Mouse (Mus musculus) v-Abl transformed pro-B cells (cell line): ENCODE results near the gene Supt3.

ENCODE experiments used
- in situ Hi-C, 2 experiments: fragments of 400-800 bp; cut with MboI; formaldehyde crosslinking; loops; one replicate each; pipeline ENCODE4 v1.15.1; 2025; ENCODE audit not compliant: unreplicated experiment in 2 of 2

The Supt3 gene

GRCm38 (mm10) chr17:45047236-45047635, 270.3 kb downstream of the Supt3 start:
- in situ Hi-C loops = loop anchor here (10.0 kb wide), 5 partner anchors 208 to 782 kb away; no protein-coding TSS in a partner anchor

GRCm38 (mm10) chr17:45051971-45052370, 275.0 kb downstream of the Supt3 start:
- in situ Hi-C loops = loop anchor here (25.0 kb wide), 2 partner anchors 310 to 335 kb away; no protein-coding TSS in a partner anchor

- in situ Hi-C loops = loop anchor here (25.0 kb wide), 2 partner anchors 309 to 334 kb away; no protein-coding TSS in a partner anchor
Measured at GRCm38 (mm10) chr17:45053371-45053770, 276.4 kb downstream of the Supt3 start.

GRCm38 (mm10) chr17:45054526-45054925, 277.6 kb downstream of the Supt3 start:
- in situ Hi-C loops = loop anchor here (25.0 kb wide), 2 partner anchors 308 to 333 kb away; no protein-coding TSS in a partner anchor

GRCm38 (mm10) chr17:45056894-45057293, 279.9 kb downstream of the Supt3 start:
- in situ Hi-C loops = loop anchor here (25.0 kb wide), 2 partner anchors 305 to 330 kb away; no protein-coding TSS in a partner anchor

- in situ Hi-C loops = loop anchor here (25.0 kb wide), 2 partner anchors 305 to 330 kb away; no protein-coding TSS in a partner anchor
Measured at GRCm38 (mm10) chr17:45057780-45058179, 280.8 kb downstream of the Supt3 start.

- in situ Hi-C loops = loop anchor here (25.0 kb wide), 2 partner anchors 304 to 329 kb away; no protein-coding TSS in a partner anchor
Measured at GRCm38 (mm10) chr17:45058566-45059363, 281.8 kb downstream of the Supt3 start.

GRCm38 (mm10) chr17:45063776-45064175, 286.8 kb downstream of the Supt3 start:
- in situ Hi-C loops = loop anchor here (25.0 kb wide), 2 partner anchors 299 to 324 kb away; no protein-coding TSS in a partner anchor

- in situ Hi-C loops = loop anchor here (25.0 kb wide), 2 partner anchors 297 to 322 kb away; no protein-coding TSS in a partner anchor
Measured at GRCm38 (mm10) chr17:45065465-45065864, 288.5 kb downstream of the Supt3 start.

- in situ Hi-C loops = loop anchor here (25.0 kb wide), 2 partner anchors 295 to 320 kb away; no protein-coding TSS in a partner anchor
Measured at GRCm38 (mm10) chr17:45067441-45067840, 290.5 kb downstream of the Supt3 start.

- in situ Hi-C loops = loop anchor here (25.0 kb wide), 2 partner anchors 294 to 319 kb away; no protein-coding TSS in a partner anchor
Measured at GRCm38 (mm10) chr17:45068321-45068720, 291.4 kb downstream of the Supt3 start.

- in situ Hi-C loops = loop anchor here (25.0 kb wide), 2 partner anchors 290 to 315 kb away; no protein-coding TSS in a partner anchor
Measured at GRCm38 (mm10) chr17:45072495-45073347, 295.8 kb downstream of the Supt3 start.

GRCm38 (mm10) chr17:45073348-45073634, 296.3 kb downstream of the Supt3 start:
- in situ Hi-C loops = loop anchor here (25.0 kb wide), 2 partner anchors 289 to 314 kb away; no protein-coding TSS in a partner anchor

- in situ Hi-C loops = loop anchor here (25.0 kb wide), 2 partner anchors 289 to 314 kb away; no protein-coding TSS in a partner anchor
Measured at GRCm38 (mm10) chr17:45073779-45074178, 296.8 kb downstream of the Supt3 start.

GRCm38 (mm10) chr17:45076951-45077350, 300.0 kb downstream of the Supt3 start:
- in situ Hi-C loops = no loop called here

- in situ Hi-C loops = no loop called here
Measured at GRCm38 (mm10) chr17:45077921-45078640, 301.1 kb downstream of the Supt3 start.

GRCm38 (mm10) chr17:45081521-45081920, 304.6 kb downstream of the Supt3 start:
- in situ Hi-C loops = no loop called here

- in situ Hi-C loops = no loop called here
Measured at GRCm38 (mm10) chr17:45081955-45082475, 305.1 kb downstream of the Supt3 start.

GRCm38 (mm10) chr17:45086361-45086760, 309.4 kb downstream of the Supt3 start:
- in situ Hi-C loops = no loop called here

- in situ Hi-C loops = no loop called here
Measured at GRCm38 (mm10) chr17:45087022-45087421, 310.1 kb downstream of the Supt3 start.
